Mouse (Mus musculus) embryonic fibroblast, embryonic 13.5 days (primary cell): Measurements from ENCODE around the gene Bpifb4. TPM values are rescaled to one million over a fixed set of nuclear protein-coding genes. Genes with fewer than 3 reads are reported as not detected.

ENCODE experiments used
- H3K27ac ChIP-seq: 2 replicates; pipeline ENCODE4 v1.5.1; 2012; ENCODE audit warnings: low read length, control low read depth, inconsistent platforms; ENCODE audit not compliant: insufficient read depth
- H3K4me1 ChIP-seq: 2 replicates; pipeline ENCODE4 v1.6.1; 2011; ENCODE audit warnings: low read length; ENCODE audit not compliant: control insufficient read depth, insufficient read depth
- H3K4me3 ChIP-seq: 2 replicates; pipeline ENCODE4 v1.5.1; 2011; ENCODE audit warnings: mild to moderate bottlenecking, control low read depth, low read length; ENCODE audit not compliant: insufficient read depth
- CTCF ChIP-seq: IDR thresholded peaks from 2 replicates; pipeline ENCODE4 v1.5.1; 2011; ENCODE audit warnings: mild to moderate bottlenecking, control low read depth, low read length, moderate library complexity, borderline replicate concordance; ENCODE audit not compliant: insufficient read depth
- POLR2A ChIP-seq: IDR thresholded peaks from 2 replicates; pipeline ENCODE4 v1.6.1; 2011; ENCODE audit warnings: low read depth, mild to moderate bottlenecking, control low read depth, low read length, moderate library complexity
- polyA plus RNA-seq: library from polyadenylated mRNA; stranded (reverse); fragments of >200 nt; gene quantifications from 2 replicates; pipeline ENCODE4 v1.2.4, GENCODE M21; 2011; ENCODE audit warnings: low read depth; ENCODE audit not compliant: missing spikeins, insufficient read length

The Bpifb4 gene
- polyA plus RNA-seq = not detected in 2 replicates

- Histone ChIP-seq H3K4me3 (no peak within 1 kb of the TSS), H3K27ac (no peak within 1 kb of the TSS), H3K4me1 (no peaks in the 10 kb centered on the region)
- TF ChIP-seq CTCF (no peak), POLR2A (no peak)
These were observed at the start of gene Bpifb4 for GRCm38 (mm10) chr2:153937843-153938242. Gene Bpifb4 (plus strand): TSS chr2:153938212.

GRCm38 (mm10) chr2:153899111-153899510 is 38.9 kb upstream of the Bpifb4 start:
- Histone ChIP-seq H3K4me3 (no peak overlapping the region), H3K4me1 (no peaks in the 10 kb centered on the region), H3K27ac (no peak overlapping the region)
- no peak for TF ChIP-seq CTCF
- no peak for TF ChIP-seq POLR2A

GRCm38 (mm10) chr2:153900088-153900487 is 37.9 kb upstream of the Bpifb4 start, which contains the start of gene Bpifb6:
Gene Bpifb6 (plus strand): TSS chr2:153900388.
- H3K27ac ChIP-seq = no peak within 1 kb of the TSS
- H3K4me1 ChIP-seq = no peaks in the 10 kb centered on the region
- no peak for TF ChIP-seq POLR2A
- TF ChIP-seq CTCF = no peak
- H3K4me3 ChIP-seq = no peak within 1 kb of the TSS

GRCm38 (mm10) chr2:153902726-153903125 is 35.3 kb upstream of the Bpifb4 start:
- no peak overlapping the region for H3K4me3 ChIP-seq
- TF ChIP-seq POLR2A = no peak
- no peak for TF ChIP-seq CTCF
- no peaks in the 10 kb centered on the region for H3K4me1 ChIP-seq
- no peak overlapping the region for H3K27ac ChIP-seq

GRCm38 (mm10) chr2:153906626-153907025 is 31.4 kb upstream of the Bpifb4 start:
- H3K4me1 ChIP-seq = no peaks in the 10 kb centered on the region
- H3K27ac ChIP-seq = no peak overlapping the region
- no peak overlapping the region for H3K4me3 ChIP-seq
- TF ChIP-seq CTCF = no peak
- no peak for TF ChIP-seq POLR2A

GRCm38 (mm10) chr2:153914151-153914550 is 23.9 kb upstream of the Bpifb4 start:
- TF ChIP-seq POLR2A = no peak
- no peak for TF ChIP-seq CTCF
- Histone ChIP-seq H3K4me1 (no peaks in the 10 kb centered on the region), H3K27ac (no peak overlapping the region), H3K4me3 (no peak overlapping the region)

- TF ChIP-seq POLR2A (no peak), CTCF (no peak)
- H3K4me3 ChIP-seq = no peak within 1 kb of the TSS
- no peaks in the 10 kb centered on the region for H3K4me1 ChIP-seq
- H3K27ac ChIP-seq = no peak within 1 kb of the TSS
These were observed 20.1 kb upstream of the Bpifb4 start, which contains the start of gene Bpifb3 for GRCm38 (mm10) chr2:153917930-153918329. Gene Bpifb3 (plus strand): TSS chr2:153918230.

GRCm38 (mm10) chr2:153921246-153921645 is 16.8 kb upstream of the Bpifb4 start:
- Histone ChIP-seq H3K4me1 (no peaks in the 10 kb centered on the region), H3K4me3 (no peak overlapping the region), H3K27ac (no peak overlapping the region)
- no peak for TF ChIP-seq CTCF
- no peak for TF ChIP-seq POLR2A

- H3K4me1 ChIP-seq = no peaks in the 10 kb centered on the region
- H3K27ac ChIP-seq = no peak overlapping the region
- no peak for TF ChIP-seq POLR2A
- peak; percentile 89; the same call in 1 of the 2 replicates for TF ChIP-seq CTCF
- H3K4me3 ChIP-seq = no peak overlapping the region
These were observed 8.1 kb upstream of the Bpifb4 start for GRCm38 (mm10) chr2:153929871-153930413.

GRCm38 (mm10) chr2:153931125-153931524 is 6.9 kb upstream of the Bpifb4 start:
- H3K27ac ChIP-seq = no peak overlapping the region
- H3K4me1 ChIP-seq = no peaks in the 10 kb centered on the region
- no peak for TF ChIP-seq POLR2A
- no peak for TF ChIP-seq CTCF
- H3K4me3 ChIP-seq = no peak overlapping the region
